Mouse (Mus musculus): ENCODE measurements around the gene Cdc37l1.

Cdc37l1 gene

DNA sequence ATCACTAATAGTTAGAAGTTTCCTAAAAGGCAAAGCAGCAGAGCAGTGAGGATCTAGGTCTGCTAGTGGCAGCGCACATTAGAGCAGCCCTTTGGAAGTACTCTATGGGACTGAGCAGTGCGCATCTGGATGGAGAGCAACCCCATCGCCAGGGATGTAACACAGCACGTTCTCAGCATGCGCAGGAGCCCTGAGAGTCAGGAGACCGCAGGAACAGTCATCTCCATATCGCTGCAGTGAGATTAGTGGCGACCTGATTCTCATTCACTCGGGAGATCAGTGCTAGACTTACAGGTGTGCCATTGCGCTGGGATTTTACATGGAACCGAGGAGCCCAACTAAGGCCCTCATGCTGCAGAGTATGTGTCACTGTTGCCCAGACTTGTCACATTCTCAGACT, 18.9 kb downstream of the Cdc37l1 start:
- no peak for DNase-seq

DNA sequence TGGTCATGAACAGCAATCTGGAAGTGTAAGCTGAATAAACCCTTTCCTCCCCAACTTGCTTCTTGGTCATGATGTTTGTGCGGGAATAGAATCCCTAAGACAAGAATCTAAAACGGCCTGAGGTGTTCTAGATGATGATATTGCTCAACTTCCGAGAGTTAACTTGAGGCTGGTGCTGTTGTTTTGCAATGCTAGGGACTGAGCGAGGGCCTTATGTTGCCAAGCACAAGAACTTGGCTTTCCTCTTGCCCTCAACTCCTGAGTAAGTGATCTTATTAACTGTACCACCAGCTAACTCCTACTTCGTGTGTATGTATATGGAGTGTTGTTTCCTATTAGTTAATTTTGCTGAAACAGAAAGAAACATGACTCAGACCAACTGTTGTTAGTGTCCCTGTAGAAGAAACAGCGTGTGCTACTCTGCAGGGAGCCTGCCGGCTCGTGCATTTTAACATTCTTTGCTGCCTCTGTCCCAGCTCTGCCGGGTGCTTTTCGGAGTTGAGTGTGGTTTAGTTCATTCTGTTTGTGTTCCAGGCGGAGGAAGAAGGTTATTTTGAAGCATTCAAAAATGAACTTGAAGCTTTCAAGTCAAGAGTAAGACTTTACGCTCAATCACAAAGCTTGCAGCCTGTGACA, 21.3 kb downstream of the Cdc37l1 start:
- no peak for DNase-seq

DNA sequence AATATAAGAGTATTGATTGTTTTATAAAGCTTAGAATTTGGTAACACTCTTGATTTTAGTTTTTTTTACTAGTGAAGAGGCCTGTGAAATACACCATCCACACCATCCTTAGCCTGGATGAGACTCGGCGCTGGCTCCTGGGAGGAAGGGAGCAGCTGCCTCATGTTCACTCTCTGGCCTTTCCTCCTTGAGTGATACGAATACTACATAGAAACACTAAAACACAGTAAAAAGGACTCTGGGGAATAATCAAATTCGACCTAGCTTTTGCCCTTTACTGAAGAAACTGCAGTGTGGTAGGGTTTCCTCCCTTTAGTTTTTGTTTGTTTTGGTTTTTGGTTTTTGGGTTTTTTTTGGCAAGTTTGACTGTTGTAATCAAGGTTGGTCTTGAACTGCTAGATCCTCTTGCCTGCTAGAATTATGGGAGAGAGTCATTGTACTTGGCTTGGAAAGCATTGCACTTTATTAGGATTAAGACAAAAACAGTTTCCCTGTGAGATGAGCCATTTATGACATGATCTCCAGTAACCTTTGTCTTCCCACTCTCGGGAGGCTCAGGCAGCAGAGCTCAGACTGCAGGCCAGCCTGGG, 24.4 kb downstream of the Cdc37l1 start:
- DNase-seq, result no peak

DNA sequence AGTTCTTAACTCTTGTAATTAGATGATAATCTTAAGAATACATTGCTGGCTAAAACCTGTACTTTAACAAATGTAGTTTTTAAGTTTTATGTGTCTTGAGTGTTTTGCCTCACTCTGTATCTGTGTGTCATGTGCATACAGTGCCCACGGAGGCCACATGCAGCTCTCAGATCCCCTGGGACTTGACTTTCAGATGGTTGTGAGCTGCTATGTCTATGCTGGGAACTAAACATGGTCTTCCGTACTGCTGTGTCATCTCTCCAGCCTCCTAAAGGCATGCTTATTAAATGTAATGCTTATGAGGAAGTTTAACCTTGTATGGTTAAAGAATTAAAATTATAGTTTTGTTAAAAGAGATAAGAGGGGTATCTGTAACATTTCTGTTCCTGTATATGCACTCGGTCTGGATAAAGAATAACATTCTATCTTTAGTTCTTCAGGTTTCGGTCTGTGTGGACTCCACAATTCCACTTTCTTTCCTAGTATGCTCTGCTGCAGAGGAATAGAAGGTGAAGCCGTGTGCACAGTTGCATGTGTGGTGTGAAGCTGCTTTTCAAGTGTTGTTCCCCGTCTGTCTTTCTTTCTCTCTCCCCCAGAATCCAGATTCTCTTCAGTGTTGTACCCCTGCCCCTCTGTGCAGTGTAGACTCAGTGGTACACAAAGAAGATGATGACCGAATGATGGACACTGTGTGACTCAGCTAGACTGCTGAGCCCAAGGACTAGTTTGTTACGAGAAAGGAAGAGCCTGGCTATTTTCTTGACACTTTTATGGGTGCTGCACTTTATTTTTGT, 25.5 kb downstream of the Cdc37l1 start:
- no peak for DNase-seq

DNA sequence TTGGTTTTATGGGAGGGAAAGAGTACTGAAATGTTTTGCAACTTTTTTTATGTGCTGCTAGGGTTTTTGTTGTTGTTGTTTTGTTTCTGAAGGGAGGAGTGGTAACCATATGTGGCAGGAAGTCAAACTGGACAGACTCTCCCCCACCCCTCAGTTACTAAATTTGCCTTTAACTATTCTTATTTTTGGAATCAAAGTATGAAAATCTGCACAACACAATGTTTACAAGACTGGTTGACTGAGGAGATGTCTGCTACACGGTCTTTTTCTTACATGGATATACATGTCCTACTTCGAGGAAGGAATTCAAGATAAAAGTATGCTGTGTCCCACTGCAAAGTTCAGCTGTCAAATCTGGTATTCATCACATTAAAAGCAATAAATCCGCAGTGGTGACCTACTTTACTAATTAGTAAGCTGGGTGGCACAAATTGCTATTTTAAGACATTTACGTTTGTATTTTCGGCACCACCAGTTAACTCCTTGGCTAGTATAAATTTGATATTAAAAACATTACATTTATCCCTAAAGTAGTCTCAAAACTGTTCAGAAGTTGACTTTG, 26.1 kb downstream of the Cdc37l1 start:
- DNase-seq, result no peak

DNA sequence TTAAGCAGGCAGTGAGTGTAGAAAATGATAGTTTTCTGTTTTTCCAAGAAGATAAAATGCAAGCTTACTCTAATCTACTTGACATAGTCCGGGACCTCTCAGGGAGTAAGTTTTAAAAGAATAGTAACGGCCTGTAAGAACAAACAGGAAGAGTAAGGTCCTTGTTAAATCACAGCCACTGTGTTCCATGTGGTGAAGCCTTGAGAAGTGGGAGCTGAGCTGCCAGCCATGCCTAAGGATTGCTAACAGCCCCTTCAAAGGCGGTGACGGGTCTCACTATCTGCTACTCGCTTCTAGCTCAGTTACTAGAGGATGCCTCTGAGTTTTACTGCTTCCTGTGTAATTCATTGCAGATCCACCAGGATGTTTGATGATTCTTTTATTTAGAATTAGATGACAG, 26.6 kb downstream of the Cdc37l1 start:
- DNase-seq, result no peak

DNA sequence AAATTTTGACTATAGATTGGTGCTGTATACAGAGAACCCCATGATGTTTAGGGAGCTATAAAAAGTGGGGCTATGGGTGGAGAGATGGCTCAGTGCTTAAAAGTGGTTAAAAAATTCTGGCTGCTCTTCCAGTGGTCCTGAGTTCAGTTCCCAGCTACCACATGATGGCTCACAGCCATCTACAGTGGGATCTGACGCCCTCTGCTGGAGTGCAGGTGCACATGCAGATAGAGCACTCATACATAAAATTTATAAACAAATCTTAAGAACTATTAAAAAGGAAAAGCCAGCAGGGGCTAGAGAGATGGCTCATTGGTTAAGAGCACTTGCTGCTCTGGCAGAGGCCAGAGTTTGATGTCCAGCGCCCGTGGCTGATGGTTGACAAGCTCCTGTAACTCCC, 29.5 kb downstream of the Cdc37l1 start:
- DNase-seq, result no peak

DNA sequence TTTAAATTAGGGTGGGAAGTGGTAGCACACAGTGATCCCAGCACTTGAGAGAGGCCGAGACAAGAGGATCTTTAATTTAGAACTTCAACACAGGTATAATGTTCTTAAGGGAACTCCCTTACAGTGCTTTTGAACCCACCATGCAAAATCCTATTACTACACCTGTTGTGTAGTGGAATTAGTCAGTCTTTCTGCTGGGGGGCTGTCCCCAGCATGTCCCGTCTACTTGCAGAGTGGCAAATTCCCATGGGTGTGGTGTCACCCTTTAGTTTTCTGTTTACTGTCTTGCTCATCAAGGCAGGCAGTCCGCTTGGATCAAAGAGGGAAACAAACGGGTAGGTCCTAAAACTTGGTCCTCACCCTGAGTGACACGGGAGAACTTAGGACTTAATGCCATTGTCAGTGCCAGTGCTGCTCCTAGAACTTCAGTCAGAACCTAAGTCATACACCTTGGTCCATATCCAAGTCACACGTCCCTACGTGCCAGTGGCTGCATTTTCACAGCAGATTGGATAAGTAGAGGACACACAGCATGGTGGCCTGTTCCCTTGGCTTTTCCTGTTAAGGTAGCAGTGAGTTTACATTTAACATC, 31.7 kb downstream of the Cdc37l1 start:
- DNase-seq, result no peak

DNA sequence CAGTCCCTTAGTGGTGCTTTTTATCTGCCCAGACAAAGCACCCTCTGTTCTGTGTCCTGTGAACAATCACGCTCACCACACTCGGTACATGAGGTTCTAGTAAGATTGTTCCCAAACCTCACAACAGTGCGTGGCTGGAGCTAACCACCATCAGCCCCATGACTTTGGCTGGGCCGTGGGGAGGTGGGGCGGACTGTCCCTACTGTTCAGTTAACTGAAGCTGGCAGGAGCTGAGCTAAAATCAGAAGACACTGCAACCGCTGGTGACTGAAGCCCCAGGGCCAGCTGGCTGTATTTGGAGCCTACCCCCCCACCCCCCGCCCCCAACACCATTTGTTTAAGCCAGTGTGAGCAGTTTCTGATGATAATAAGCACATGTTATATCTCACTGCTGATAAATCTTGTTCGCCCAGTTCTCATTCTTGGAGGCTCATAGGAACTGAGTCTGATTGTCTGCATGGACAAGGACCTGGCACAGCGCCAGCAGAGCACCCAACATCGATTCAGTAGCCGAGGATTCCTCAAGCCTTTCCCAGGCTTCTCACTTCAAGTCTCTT, 34.3 kb downstream of the Cdc37l1 start:
- DNase-seq, result peak; percentile 36 to 43

DNA sequence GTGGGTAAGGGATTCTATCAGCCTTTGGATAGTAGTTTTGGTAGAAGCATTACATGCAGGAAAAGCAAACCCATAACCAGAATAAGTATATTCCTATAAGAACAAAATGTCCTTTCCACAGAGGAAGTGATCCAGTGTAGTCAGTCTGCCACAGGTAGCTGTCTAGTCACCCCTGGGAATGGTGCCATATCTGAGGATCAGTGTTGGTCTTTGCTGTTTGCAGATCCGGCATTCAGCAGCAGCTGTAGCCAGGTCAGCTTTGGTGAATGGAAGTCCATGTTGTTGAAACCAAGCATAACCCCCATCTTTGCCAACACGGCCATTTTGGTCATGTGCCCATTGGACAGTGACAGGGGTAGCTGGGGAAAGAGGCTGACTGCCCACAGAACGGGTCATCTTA, 41.6 kb downstream of the Cdc37l1 start:
- DNase-seq, result no peak

DNA sequence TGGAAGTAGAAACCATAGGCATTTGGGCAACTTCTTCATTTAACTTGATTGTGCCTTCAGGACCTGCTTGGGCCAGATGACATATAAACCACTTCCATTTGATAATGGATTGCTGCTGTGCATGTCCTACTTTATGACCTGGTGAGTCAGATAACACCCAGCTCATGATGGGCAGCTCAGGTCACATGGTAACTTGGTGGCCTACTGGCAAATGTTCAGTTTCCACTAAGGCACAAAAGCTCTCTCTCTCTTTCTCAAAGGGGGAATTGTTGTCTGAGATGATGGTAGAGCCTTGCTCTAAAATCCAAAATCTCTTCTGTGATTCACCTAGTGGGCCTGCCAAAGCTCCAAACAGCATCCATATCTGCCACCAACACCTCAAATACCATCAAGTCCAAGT, 42.5 kb downstream of the Cdc37l1 start:
- DNase-seq, result no peak

DNA sequence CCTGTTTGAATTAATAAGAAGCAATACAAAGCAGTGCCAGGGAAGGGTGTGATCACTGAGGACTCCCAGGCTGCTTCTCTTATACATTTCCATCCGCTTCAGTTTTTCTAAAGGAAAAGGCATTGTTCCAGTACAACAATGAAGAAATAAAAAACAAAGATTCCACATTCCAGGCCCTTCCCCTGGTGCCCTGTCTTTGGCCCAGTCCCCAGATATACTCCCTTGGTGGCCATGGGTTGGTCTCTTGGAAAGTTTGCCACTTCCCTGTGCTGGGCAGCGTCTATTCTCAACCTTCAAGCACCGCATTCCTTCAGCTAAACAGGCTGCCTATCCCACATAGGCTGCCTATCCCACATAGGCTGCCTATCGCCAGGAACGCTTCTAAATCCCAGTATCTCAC, 46.9 kb downstream of the Cdc37l1 start:
- no peak for DNase-seq

DNA sequence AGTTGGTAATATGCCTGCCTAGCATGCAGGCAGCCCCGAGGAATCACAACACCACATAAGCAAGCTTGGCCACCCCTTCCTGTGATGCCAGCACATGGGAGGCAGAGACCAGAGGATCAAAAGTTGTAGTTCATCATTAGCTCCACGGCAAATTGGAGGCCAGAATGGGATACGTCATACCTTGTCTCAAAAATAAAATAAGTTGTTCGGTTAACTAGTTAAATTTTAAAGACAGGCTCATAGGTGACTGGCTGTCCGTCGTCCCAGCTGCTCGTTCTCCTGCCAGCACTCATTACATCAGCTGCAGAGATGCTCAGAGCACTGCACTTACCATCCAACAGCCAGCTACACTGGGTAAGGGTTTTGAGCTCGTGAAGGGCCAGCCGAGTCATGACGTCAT, 47.4 kb downstream of the Cdc37l1 start:
- DNase-seq, result no peak

DNA sequence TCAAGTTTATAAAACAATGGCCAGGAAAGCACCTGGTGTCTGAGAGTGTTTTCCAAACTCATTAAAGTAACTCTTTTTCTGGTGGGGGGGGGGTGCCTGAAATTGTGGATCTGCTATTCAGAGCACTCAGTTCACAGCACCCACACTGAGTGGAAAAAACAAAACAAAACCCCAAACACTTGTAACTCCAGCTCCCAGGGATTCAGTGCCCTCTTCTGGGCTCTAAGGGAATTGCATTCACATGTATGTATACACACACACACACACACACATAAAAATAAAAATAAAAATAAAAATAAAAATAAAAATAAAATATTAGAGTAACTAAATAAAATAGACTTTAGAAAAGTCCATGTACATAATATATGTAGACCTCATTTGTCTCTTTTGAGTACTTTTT, 49.2 kb downstream of the Cdc37l1 start:
- DNase-seq, result no peak

DNA sequence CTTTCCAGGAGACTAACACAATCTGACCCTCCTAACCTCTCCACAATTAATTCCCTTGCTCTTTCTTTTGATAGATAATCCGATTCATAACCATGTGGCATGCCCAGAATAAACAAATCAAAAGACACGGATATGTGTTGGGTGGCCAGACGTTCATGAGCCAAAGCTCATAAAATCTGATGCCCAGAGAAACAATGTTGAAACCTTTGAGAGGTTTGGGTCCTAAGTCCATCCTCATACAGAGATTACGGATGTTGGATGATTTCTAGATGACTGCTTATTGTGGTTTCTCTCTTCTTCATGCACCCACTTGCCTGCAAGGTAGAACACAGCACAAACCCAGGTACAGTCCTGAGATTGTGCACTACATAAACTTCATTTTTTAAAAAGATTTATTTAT, 50.1 kb downstream of the Cdc37l1 start:
- DNase-seq, result no peak

DNA sequence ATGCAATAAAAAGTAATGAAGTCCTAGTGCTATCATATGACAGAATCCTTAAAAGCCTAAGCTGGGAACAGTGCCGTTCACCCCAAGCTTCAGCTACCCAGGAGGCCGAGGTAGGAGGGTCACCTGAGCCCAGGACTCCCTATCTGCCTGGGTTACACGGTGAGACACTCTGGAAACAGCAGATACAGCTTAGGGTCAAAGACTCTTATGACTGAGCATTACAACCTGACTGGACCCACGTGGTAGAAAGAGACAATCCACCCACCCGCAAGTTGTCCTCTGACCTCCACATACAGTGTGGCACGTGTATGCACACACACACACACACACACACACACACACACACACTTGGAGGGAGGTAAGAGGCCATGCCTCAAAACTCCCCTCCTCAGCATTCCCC, 52.0 kb downstream of the Cdc37l1 start:
- DNase-seq, result no peak

DNA sequence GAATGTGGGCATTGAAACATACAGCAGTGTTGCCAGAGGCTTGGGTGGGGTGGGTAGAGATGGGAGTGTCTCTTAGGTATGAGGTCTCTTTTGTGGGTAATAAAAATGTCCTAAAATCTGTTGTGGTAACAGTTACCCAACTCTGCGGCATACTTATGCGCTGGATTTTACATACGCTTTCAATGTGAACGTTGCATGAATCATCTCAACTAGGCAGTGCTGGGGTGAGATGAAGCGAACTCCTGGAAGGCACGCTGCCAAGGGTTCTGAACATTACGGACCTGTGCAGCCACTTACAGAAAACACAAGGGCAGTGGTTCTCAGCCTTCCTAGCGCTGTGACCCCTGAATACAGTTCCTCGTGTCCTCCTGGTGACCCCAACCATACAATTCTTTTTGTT, 52.5 kb downstream of the Cdc37l1 start:
- no peak for DNase-seq

DNA sequence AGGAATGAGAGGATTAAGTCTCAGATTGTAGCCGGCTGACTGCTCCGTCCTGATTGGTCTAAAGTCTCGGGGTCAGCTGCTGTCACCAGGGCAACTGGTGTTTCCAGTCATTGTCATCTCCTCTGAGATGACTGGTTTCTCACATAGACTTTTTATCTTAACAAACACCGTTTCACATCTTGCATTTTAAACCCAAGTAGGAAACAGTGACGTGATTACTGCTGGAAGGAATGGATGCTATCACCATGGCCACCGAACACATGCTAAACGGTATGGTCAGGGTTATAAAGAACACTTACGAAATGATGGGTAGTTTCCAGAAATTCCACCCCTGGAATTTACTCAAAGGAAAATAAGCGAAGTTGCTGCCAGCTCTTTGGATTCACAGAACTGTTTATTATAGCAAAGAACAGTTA, 54.2 kb downstream of the Cdc37l1 start:
- no peak for DNase-seq

DNA sequence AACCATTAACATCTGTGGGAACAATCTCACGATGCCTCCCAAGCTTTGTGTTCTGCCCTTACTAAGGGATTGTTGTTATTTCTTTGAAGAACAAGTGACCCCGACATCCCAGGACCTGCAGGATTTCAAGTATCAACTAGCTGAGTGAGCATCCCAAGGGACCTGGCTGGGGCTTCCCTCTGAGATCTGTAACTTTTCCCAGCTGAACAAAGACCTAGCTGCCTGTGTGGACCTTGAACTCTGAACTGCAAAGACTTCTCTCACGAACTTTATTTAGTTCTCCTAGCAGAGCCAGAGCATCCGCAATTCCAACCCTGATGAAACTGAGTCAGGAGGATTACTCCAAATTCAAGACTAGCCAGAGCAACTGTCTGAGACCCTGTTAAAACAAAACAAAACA, 55.2 kb downstream of the Cdc37l1 start:
- no peak for DNase-seq

DNA sequence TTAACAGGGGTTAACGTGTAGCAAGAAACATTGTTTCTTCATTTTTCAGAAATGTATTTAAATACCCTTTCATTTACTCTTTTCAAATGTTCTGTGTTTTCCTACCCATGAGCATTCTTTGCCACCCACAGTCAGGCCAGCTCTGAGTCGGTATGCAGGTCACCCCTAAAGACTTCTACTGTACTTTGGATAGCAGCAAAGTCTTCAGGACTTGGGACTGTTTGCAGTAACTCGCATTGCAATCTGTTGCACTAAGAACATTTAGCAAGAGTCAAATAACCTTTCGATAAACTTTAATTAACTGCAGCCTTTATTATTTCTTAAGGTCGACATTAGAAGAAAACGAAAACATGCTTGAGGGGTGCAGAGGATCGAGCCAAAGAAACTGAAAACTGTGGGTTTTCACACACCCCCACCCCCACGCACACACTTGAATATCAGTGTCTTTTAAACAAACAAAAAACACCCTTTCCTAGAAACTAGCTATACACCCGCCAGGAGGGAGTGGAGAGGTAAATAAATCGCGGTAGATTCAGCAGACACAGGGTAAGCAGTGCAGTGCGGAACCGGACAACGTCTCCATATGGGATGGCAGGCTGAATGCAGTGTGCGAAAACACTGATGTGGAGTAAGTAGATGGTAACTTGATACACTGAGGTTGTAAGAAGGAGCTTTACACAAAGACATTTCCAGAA, 56.0 kb downstream of the Cdc37l1 start:
- DNase-seq, result no peak

DNA sequence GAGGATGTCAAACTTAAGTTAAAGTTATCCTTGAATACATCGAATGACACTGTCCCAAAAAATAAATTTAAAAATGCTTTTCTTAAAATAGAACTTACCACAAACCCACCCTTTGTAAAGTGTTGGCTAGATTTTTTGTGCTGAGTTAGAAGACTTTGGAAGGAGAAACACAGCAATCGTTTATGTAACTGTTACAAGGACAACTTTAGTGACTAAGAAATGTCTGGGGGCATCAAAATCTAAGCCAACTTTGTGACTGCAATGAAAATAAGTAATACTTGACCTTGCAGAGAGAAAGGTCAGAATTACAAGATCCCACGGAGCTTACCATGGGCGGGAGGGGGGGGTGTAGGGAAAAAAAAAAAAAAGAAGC, 56.8 kb downstream of the Cdc37l1 start:
- no peak for DNase-seq

DNA sequence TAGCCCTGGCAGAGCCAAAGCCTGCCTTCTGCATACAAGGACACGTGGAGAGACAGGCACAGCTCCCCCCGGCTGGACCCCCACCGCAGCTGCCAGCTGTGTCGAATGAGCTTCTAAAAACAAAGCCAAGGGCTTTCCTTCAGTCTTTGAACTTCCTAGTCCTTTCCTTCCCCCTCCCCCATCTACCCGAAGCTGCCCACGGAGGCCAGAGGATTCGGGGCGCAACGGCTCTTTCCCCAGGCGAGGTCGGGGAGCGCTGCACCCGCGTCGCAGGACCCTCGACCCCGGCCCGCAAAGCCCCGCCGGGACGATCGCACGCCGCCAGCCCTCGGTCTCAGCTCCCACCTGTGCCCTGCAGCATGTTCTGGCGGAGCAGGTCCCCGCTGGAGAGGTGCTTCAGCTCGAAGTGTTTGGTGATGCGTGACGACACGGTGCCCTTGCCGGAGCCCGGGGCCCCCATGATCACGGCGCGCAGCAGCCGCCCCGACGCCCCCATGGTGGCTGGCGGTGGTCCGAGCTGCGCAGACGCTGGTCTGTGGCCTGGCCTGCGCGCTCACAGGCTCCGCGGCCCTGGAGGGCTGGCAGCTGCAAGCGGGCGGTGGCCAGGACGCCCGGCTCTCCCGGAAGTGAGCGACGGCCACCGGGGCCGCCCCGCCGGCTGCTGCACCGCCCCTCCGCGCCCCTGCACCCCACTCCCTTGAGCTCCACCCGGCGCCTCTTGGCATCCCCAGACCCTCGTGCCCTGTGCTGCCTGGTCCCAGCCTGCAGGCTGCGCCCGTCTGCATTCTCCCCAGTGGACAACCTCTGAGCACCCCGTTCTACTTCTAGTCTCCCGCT, 57.4 kb downstream of the Cdc37l1 start, which contains the start of gene Ak3:
TSS of gene Ak3 (minus strand) at position 628 of the 837 bp plus-strand sequence.
- peak; percentile 71 to 76 for DNase-seq

Data from cerebellum, postnatal 14 days (tissue).